Mouse (Mus musculus) layer of hippocampus, adult 8-10 months (tissue): ENCODE results near the gene Dido1. TPM values are rescaled to one million over a fixed set of nuclear protein-coding genes. Genes with fewer than 3 reads are reported as not detected.
"Not testable (repeated sequence)": the region's sequence is repeated elsewhere in the genome, so short reads cannot be mapped to it uniquely, and the experiment has no call there.

Experiments
- DNase-seq, 2 experiments: peaks; one replicate each; pipeline ENCODE4 v3.0.0; 2022; ENCODE audit warnings: low spot score in 2 of 2
- total RNA-seq, 4 experiments: library from RNA; stranded (reverse); gene quantifications; 2 replicates each; pipeline ENCODE4 v1.2.4; 2022

Gene Dido1
- total RNA-seq, 4 experiments from 2014 or later, result 55.2 to 63.2 (median 60.2) TPM

- DNase-seq, result no peak
Observed at GRCm38 (mm10) chr2:180724585-180725413, 15.0 kb upstream of the Dido1 start, which contains the start of gene Slc17a9. TSS of gene Slc17a9 (plus strand) at chr2:180725263.

- no peak for DNase-seq
Observed at GRCm38 (mm10) chr2:180723865-180724264, 14.1 kb upstream of the Dido1 start.

GRCm38 (mm10) chr2:180722748-180723147 is 12.9 kb upstream of the Dido1 start:
- not testable (repeated sequence) for DNase-seq

GRCm38 (mm10) chr2:180712037-180712689 is 2.4 kb upstream of the Dido1 start:
- no peak for DNase-seq

- no peak for DNase-seq
Observed at GRCm38 (mm10) chr2:180711527-180711926, 1.7 kb upstream of the Dido1 start.

- DNase-seq, result no peak
Observed at GRCm38 (mm10) chr2:180710276-180711155, 717 bp upstream of the Dido1 start.

GRCm38 (mm10) chr2:180709023-180709922 is 526 bp downstream of the Dido1 start:
- no peak for DNase-seq

- DNase-seq, result no peak
Observed at GRCm38 (mm10) chr2:180705975-180706374, 3.8 kb downstream of the Dido1 start.

GRCm38 (mm10) chr2:180705066-180705465 is 4.7 kb downstream of the Dido1 start:
- no peak for DNase-seq

GRCm38 (mm10) chr2:180704591-180704990 is 5.2 kb downstream of the Dido1 start:
- DNase-seq, result no peak

GRCm38 (mm10) chr2:180703645-180704359 is 6.0 kb downstream of the Dido1 start:
- DNase-seq, result no peak

GRCm38 (mm10) chr2:180703175-180703574 is 6.6 kb downstream of the Dido1 start:
- no peak for DNase-seq

- DNase-seq, result no peak
Observed at GRCm38 (mm10) chr2:180702701-180703149, 7.1 kb downstream of the Dido1 start.

GRCm38 (mm10) chr2:180701767-180702621 is 7.8 kb downstream of the Dido1 start:
- peak; percentile 86 to 88 for DNase-seq

- no peak for DNase-seq
Observed at GRCm38 (mm10) chr2:180701053-180701766, 8.6 kb downstream of the Dido1 start.

- no peak for DNase-seq
Observed at GRCm38 (mm10) chr2:180700457-180700856, 9.3 kb downstream of the Dido1 start.

- DNase-seq, result no peak
Observed at GRCm38 (mm10) chr2:180695176-180695575, 14.6 kb downstream of the Dido1 start.

- DNase-seq, result no peak
Observed at GRCm38 (mm10) chr2:180692630-180693029, 17.2 kb downstream of the Dido1 start.
